Mouse (Mus musculus): ENCODE results near the gene Arhgef28.

GRCm38 (mm10) chr13:98175323-98176007 is 30.8 kb downstream of the Arhgef28 start:
- TF ChIP-seq CTCF (IDR thresholded peaks at IDR 0.05; ENCODE audit: control insufficient read depth, insufficient read depth, insufficient read length) (no peak), USF1 (IDR thresholded peaks at IDR 0.05; ENCODE audit: low read depth) (no peak), MYOD1 (IDR thresholded peaks at IDR 0.05; ENCODE audit: control insufficient read depth, insufficient read length, low read depth) (no peak), MAX (IDR thresholded peaks at IDR 0.05) (no peak), CEBPB (IDR thresholded peaks at IDR 0.05; ENCODE audit: low read depth) (no peak), MYOG (IDR thresholded peaks at IDR 0.05; ENCODE audit: control insufficient read depth, extremely low read depth, insufficient read length) (no peak), FOSL1 (IDR thresholded peaks at IDR 0.05; ENCODE audit: insufficient read depth, low read length, poor library complexity, severe bottlenecking) (no peak)

Data from C2C12 (cell line).